Comparison of ENCODE assay signal across 17 mouse cellular contexts in genomic region chr2:167056942-167057323, GRCm38 (mm10).
"Had no signal": no experiment of that assay in that cellular context is flagged by ENCODE, and none has a peak within 500 bp of the region (broad histone marks: within the 10 kb centered on the region; RNA-seq: fewer than 3 reads in every experiment).

No protein-coding gene starts in this region.

- H3K9ac ChIP-seq: neural tube, embryonic 12.5 days; neural tube, embryonic 13.5 days; neural tube, embryonic 15.5 days; stomach, embryonic 15.5 days had no signal

- H3K9me3 ChIP-seq: neural tube, embryonic 13.5 days; neural tube, embryonic 15.5 days; stomach, embryonic 15.5 days had no signal

- DNase-seq: retina, postnatal 1 day; right cerebral cortex, adult 18-20 months; right cerebral cortex, postnatal 14 days; right cerebral cortex, postnatal 25 days; right cerebral cortex, postnatal 4 days; spleen, adult 18-20 months; thymus, adult 18-20 months; thymus, adult 2 months; thymus, postnatal 14 days; thymus, postnatal 25 days; thymus, postnatal 36 days; thymus, postnatal 4 days had no signal

- H3K27ac ChIP-seq: neural tube, embryonic 12.5 days; neural tube, embryonic 13.5 days; neural tube, embryonic 15.5 days; stomach, embryonic 15.5 days; stomach, postnatal 0 days had no signal

- H3K4me3 ChIP-seq: neural tube, embryonic 12.5 days; neural tube, embryonic 13.5 days; neural tube, embryonic 15.5 days; stomach, embryonic 15.5 days had no signal

- H3K4me2 ChIP-seq: neural tube, embryonic 12.5 days; neural tube, embryonic 13.5 days; neural tube, embryonic 15.5 days; stomach, embryonic 15.5 days had no signal

- H3K27me3 ChIP-seq: neural tube, embryonic 12.5 days; neural tube, embryonic 13.5 days; neural tube, embryonic 15.5 days; stomach, embryonic 15.5 days had no signal
